Mouse (Mus musculus): ENCODE results near the gene Vkorc1. TPM values are rescaled to one million over a fixed set of nuclear protein-coding genes. Genes with fewer than 3 reads are reported as not detected.
A peak's percentile ranks its signal among the peaks of the same experiment; 100 is the strongest.

The Vkorc1 gene
- polyA plus RNA-seq, 1 experiment from 2014 or later = 106 TPM

DNA sequence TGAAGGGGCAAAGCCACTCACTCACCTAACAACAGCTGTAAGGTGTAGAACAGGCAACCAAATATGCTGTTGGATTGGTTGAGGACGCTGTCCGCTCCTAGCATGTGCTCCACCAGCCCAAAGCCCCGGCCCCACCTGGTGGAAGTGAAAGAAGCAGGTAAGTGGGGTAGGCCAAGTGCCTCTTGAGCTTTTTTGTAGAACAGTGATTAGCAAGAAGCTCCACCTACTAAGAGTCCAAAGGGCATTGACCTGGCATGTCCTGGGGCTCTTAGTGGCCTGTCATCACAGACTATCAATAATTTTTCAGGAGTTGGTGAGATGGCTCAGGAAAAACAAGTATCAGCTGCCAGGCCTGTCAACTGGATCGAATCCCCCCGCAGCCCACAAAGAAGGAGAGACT lies 937 bp downstream of the Vkorc1 start:
- no peaks in the 10 kb centered on the region for H3K27me3 ChIP-seq (replicated peaks)
- peak overlapping the region; percentile 73 for H3K9ac ChIP-seq
- peaks cover 21% of the 10 kb centered on the region for H3K4me1 ChIP-seq (replicated peaks)
- H3K4me3 ChIP-seq = peak overlapping the region; percentile 64
- WGBS = 76% methylated on average over 5 of the region's 5 CpGs
- H3K4me2 ChIP-seq = peak overlapping the region; percentile 92
- no peak for ATAC-seq (ENCODE audit: insufficient number of reproducible peaks, low FRiP score)
- H3K27ac ChIP-seq (ENCODE audit: poor library complexity, severe bottlenecking) = no peak overlapping the region
- H3K9me3 ChIP-seq (replicated peaks) = no peaks in the 10 kb centered on the region
- H3K36me3 ChIP-seq = peaks cover 31% of the 10 kb centered on the region

DNA sequence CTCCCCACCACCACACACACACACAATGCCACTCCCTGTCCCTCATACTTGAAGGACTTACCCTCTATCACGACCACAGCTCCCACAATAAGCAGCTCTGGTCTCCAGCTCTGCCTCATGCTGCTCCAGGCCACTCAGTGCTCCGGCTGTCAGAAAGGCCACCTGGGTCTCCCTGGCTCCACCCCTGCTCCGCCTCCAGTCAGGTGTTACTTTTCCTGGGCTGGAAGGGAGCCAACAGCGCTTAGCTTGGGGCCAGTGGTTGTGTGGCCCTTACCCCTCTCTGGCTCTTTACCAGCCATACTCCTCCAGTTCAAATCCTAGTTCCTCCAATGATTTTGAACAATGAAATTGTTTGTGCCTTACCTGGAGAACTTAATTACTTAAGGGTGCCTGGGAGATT lies 4.6 kb downstream of the Vkorc1 start, which contains the start of gene Prss53:
Prss53 (minus strand) TSS at position 173 of the 400 bp plus-strand sequence.
- H3K4me3 ChIP-seq = no peak within 1 kb of the TSS
- 39% methylated on average over 4 of the region's 4 CpGs for WGBS

DNA sequence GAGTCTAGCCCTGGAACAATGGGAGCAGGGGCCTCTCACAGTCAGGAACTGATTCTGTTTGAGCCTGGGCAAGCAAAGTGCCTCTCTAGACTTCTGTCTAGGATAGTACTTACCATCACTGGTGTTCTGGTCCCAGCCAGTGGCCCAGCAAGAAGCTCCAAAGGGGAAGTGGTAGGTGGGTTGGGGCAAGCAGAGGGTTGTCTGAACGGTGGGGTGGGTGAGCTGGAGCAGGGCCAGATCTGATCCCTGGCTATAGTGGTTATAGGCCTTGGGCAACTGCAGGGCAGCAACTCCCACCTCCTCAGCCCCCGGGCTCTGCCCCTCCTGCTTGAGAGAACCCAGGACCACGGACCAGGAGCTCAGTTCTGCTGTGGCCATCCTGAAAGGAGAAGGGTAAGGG lies 6.6 kb downstream of the Vkorc1 start:
- H3K9me3 ChIP-seq (replicated peaks) = no peaks in the 10 kb centered on the region
- peaks cover 29% of the 10 kb centered on the region for H3K4me1 ChIP-seq (replicated peaks)
- H3K4me2 ChIP-seq = no peak overlapping the region
- peaks cover 87% of the 10 kb centered on the region for H3K36me3 ChIP-seq
- no peak overlapping the region for H3K27ac ChIP-seq (ENCODE audit: poor library complexity, severe bottlenecking)
- no peak overlapping the region for H3K9ac ChIP-seq
- no peak for ATAC-seq (ENCODE audit: insufficient number of reproducible peaks, low FRiP score)
- no peak overlapping the region for H3K4me3 ChIP-seq
- no peaks in the 10 kb centered on the region for H3K27me3 ChIP-seq (replicated peaks)
- 78% methylated on average over 3 of the region's 3 CpGs for WGBS

More for the DNA sequence above, 4.6 kb downstream of the Vkorc1 start, which contains the start of gene Prss53:
- Histone ChIP-seq H3K4me1 (replicated peaks) (peaks cover 26% of the 10 kb centered on the region), H3K27ac (ENCODE audit: poor library complexity, severe bottlenecking) (no peak within 1 kb of the TSS), H3K36me3 (peaks cover 68% of the 10 kb centered on the region), H3K9me3 (replicated peaks) (no peaks in the 10 kb centered on the region), H3K9ac (no peak within 1 kb of the TSS), H3K27me3 (replicated peaks) (no peaks in the 10 kb centered on the region), H3K4me2 (no peak within 1 kb of the TSS)
- no peak for ATAC-seq (ENCODE audit: insufficient number of reproducible peaks, low FRiP score)

DNA sequence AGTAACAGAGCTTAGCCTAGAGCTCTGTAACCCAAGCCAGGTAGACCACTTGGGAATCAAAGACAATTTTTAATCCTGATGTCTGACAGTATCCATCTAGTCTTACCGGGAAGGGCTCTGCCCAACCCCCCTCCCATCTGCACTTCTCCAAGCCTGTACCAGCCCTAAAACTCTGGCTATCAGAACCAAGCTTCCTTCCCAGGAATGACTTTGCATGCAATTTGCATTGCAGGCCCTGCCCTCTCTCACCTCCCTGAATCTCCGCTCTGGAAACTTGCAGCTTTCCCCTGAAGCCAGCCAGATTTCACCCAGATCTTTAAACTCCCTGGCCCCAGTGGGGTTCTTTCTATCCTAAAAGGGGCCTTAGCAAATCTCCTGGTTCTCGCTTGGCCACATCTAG lies 7.6 kb downstream of the Vkorc1 start:
- Histone ChIP-seq H3K27ac (ENCODE audit: poor library complexity, severe bottlenecking) (no peak overlapping the region), H3K36me3 (peaks cover 88% of the 10 kb centered on the region), H3K4me3 (no peak overlapping the region), H3K9ac (no peak overlapping the region), H3K27me3 (replicated peaks) (no peaks in the 10 kb centered on the region), H3K4me1 (replicated peaks) (peaks cover 39% of the 10 kb centered on the region), H3K4me2 (no peak overlapping the region), H3K9me3 (replicated peaks) (no peaks in the 10 kb centered on the region)
- ATAC-seq (ENCODE audit: insufficient number of reproducible peaks, low FRiP score) = no peak
- WGBS = 78% methylated on average over 3 of the region's 3 CpGs

DNA sequence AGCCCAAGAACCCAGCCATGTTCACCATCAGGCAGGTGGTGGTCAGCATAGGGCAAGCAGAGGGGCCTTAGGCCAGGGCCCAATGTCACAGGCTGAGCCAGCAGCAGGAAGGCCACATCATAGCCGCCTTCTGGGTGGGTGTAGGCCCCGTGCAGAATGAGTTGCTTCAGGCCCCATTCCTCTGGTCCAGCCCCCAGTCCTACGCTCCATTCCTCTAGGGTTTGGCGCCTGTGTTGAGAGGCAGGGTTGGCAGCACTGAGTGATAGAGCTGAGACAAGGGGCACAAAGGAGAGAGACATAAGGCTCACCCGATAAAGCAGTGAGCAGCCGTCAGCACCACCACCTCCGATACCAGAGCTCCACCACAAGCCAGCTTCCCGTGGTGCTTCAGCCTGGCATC lies 8.2 kb downstream of the Vkorc1 start:
- Histone ChIP-seq H3K27ac (ENCODE audit: poor library complexity, severe bottlenecking) (no peak overlapping the region), H3K4me2 (no peak overlapping the region), H3K27me3 (replicated peaks) (no peaks in the 10 kb centered on the region), H3K4me3 (no peak overlapping the region), H3K9ac (no peak overlapping the region), H3K9me3 (replicated peaks) (no peaks in the 10 kb centered on the region), H3K4me1 (replicated peaks) (peaks cover 45% of the 10 kb centered on the region), H3K36me3 (peaks cover 88% of the 10 kb centered on the region)
- no peak for ATAC-seq (ENCODE audit: insufficient number of reproducible peaks, low FRiP score)
- 84% methylated on average over 8 of the region's 8 CpGs for WGBS

DNA sequence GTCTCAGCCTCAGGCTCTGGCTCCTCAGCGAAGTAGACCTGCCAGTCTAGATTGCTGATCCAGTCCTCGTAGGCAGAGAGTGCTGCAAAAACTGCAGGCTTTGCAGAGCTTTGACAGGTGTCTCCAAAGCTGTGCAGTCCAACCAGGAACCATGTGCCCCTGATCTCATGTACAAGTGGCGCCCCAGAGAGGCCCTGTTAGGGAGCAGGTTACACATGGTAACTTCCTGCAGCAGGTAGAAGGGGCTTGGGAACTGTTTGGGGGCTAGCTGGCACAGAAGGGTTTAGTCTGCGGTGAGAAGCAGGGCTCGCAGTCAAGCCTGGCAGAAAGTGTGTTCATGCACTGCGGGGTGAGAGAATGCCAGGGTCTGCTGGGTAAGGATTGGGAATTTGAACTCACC lies 8.9 kb downstream of the Vkorc1 start:
- 91% methylated on average over 6 of the region's 6 CpGs for WGBS
- no peak overlapping the region for H3K27ac ChIP-seq (ENCODE audit: poor library complexity, severe bottlenecking)
- H3K4me3 ChIP-seq = no peak overlapping the region
- no peaks in the 10 kb centered on the region for H3K27me3 ChIP-seq (replicated peaks)
- no peak overlapping the region for H3K9ac ChIP-seq
- peaks cover 45% of the 10 kb centered on the region for H3K4me1 ChIP-seq (replicated peaks)
- no peaks in the 10 kb centered on the region for H3K9me3 ChIP-seq (replicated peaks)
- peaks cover 91% of the 10 kb centered on the region for H3K36me3 ChIP-seq
- no peak for ATAC-seq (ENCODE audit: insufficient number of reproducible peaks, low FRiP score)
- no peak overlapping the region for H3K4me2 ChIP-seq

DNA sequence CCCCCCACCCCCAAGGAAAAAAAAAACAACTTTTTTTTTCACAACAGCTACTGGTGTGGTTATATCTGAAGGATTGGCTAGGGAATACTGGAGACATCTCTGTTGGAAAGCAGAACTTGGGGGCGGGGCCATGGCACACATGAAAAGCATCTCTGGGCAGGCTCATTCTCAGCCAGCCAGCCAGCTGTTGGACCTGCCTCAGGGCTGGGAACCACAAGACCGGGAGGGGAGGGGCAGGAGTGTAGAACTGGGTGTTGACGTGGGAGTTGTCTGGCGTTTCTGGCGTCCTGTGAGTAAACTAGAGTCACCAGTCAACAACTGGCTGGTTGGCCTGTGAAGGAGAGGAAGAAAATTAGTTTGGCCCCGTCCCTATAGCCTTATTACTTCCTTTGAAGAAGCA lies 9.5 kb downstream of the Vkorc1 start:
- Histone ChIP-seq H3K27ac (ENCODE audit: poor library complexity, severe bottlenecking) (no peak overlapping the region), H3K27me3 (replicated peaks) (no peaks in the 10 kb centered on the region), H3K9me3 (replicated peaks) (no peaks in the 10 kb centered on the region), H3K4me1 (replicated peaks) (peaks cover 45% of the 10 kb centered on the region), H3K4me2 (no peak overlapping the region), H3K9ac (no peak overlapping the region), H3K36me3 (peaks cover 97% of the 10 kb centered on the region), H3K4me3 (no peak overlapping the region; the same call in 1 of the 2 replicates)
- 76% methylated on average over 6 of the region's 6 CpGs for WGBS
- ATAC-seq (ENCODE audit: insufficient number of reproducible peaks, low FRiP score) = no peak

DNA sequence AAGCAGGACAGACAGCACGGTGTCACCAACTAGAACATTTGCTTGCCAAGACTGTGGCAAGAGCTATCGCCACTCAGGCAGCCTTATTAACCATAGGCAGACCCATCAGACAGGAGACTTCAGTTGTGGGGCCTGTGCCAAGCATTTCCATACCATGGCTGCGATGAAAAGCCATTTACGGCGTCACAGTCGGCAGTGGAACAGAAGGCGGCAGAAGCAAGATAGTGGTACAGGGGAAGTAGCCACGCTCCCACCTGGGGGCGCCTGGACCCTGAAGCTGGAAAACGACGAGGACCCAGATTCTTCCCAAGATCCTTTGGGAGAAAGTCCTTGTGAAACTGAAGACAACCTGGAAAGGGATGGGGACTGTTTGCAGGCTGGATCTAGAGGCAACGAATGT lies 15.0 kb downstream of the Vkorc1 start:
- H3K9ac ChIP-seq = no peak overlapping the region
- H3K4me2 ChIP-seq = no peak overlapping the region
- no peak for ATAC-seq (ENCODE audit: insufficient number of reproducible peaks, low FRiP score)
- WGBS = 81% methylated on average over 12 of the region's 12 CpGs
- H3K4me1 ChIP-seq (replicated peaks) = peaks cover 37% of the 10 kb centered on the region
- no peak overlapping the region for H3K27ac ChIP-seq (ENCODE audit: poor library complexity, severe bottlenecking)
- peaks cover 72% of the 10 kb centered on the region for H3K36me3 ChIP-seq
- no peaks in the 10 kb centered on the region for H3K27me3 ChIP-seq (replicated peaks)
- H3K4me3 ChIP-seq = no peak overlapping the region
- no peaks in the 10 kb centered on the region for H3K9me3 ChIP-seq (replicated peaks)

DNA sequence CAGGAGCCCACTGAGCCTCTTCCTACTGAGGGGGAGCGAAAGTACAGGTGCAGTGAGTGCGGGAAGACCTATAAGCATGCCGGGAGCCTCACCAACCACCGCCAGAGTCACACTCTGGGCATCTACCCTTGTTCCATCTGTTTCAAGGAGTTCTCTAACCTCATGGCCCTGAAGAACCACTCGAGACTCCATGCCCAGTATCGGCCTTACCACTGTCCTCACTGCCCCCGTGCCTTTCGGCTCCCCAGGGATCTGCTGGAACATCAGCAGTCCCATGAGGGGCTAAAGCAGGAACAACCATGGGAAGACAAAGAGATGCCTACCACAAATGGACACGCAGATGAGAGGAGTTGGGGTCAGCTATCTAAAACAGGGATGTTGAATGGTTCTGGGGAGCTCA lies 16.1 kb downstream of the Vkorc1 start:
- peaks cover 33% of the 10 kb centered on the region for H3K4me1 ChIP-seq (replicated peaks)
- WGBS = 95% methylated on average over 9 of the region's 9 CpGs
- no peaks in the 10 kb centered on the region for H3K9me3 ChIP-seq (replicated peaks)
- no peak overlapping the region for H3K4me2 ChIP-seq
- ATAC-seq (ENCODE audit: insufficient number of reproducible peaks, low FRiP score) = no peak
- no peak overlapping the region for H3K9ac ChIP-seq
- H3K4me3 ChIP-seq = no peak overlapping the region
- peaks cover 61% of the 10 kb centered on the region for H3K36me3 ChIP-seq
- no peaks in the 10 kb centered on the region for H3K27me3 ChIP-seq (replicated peaks)
- no peak overlapping the region for H3K27ac ChIP-seq (ENCODE audit: poor library complexity, severe bottlenecking)

DNA sequence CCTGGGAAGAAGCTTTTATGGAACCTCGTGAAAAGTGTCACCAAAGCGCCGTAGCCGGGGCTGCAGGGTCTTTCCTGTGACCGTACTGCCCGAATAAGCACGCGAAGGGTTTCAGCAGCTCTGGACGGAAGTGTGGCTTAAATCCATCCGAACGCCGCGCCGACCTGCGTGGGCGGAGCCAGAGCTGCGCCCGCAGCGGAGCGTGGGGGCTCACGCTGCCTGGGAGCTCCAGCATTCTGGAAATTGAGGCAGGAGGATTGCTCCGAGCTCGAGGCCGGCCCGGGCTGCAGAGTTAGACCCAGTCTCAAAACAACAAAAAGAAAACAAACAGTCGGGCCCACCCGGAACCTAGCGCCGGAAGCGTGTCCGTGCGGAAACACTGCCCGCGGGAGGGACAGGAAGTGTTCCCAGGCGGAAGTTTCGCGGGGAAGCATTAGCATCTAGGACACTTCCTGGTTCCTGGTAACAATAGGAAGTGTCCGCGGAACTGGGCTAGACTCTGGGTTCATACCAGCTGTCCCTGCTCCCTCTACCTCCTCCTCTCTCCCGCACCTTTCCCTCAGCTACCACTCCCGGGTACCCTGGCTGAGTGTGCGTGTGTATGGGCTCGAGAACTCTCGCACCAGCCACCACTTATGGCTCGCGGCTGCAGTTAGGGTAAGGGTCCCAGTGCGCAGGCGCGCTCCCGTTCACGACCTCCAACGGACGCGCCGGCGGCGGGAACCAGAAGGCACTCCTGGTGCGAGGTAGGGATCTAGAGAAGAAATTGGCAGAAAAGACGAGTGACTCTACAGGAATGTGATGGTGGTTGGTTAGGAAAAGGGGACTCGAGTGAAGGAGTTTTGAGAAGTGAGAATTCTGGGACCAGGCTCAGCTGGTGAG lies 18.7 kb downstream of the Vkorc1 start, which contains the start of gene Zfp668:
Zfp668 (minus strand) TSS at position 362 of the 882 bp plus-strand sequence.
- under 1% methylated on average over 60 of the region's 60 CpGs for WGBS
- H3K4me1 ChIP-seq (replicated peaks) = peaks cover 20% of the 10 kb centered on the region
- peak within 1 kb of the TSS; percentile 97 for H3K9ac ChIP-seq
- no peaks in the 10 kb centered on the region for H3K27me3 ChIP-seq (replicated peaks)
- peaks cover 43% of the 10 kb centered on the region for H3K36me3 ChIP-seq
- H3K4me3 ChIP-seq = peak within 1 kb of the TSS; percentile 94
- H3K27ac ChIP-seq (ENCODE audit: poor library complexity, severe bottlenecking) = peak within 1 kb of the TSS; percentile 98
- no peaks in the 10 kb centered on the region for H3K9me3 ChIP-seq (replicated peaks)
- ATAC-seq (ENCODE audit: insufficient number of reproducible peaks, low FRiP score) = peak; percentile 79
- peak within 1 kb of the TSS; percentile 74 for H3K4me2 ChIP-seq

DNA sequence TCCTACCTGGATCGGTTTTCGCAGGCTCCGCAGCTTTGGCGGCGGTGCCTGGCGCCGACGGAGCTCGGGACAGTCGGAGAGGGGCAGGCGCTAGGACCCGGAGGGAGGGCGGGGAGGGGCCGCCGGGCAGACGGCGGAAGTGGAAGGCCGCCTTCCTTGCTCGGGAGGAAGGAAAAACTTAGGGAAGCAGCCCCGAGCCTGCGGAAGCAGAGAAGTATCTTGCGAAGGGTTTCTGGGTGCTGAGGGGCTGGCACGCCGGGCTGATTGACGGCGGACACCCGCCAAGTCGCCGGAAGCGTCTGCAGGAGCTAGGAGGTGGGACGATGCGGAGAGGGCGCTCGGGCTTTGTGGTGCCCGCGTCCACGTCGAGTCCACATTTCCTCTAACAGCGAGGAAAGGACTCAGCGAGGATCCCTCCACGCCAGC lies 19.4 kb downstream of the Vkorc1 start, which contains the start of gene Zfp646:
Zfp646 (plus strand) TSS at position 181 of the 426 bp plus-strand sequence.
- Histone ChIP-seq H3K9me3 (replicated peaks) (no peaks in the 10 kb centered on the region), H3K4me2 (peak within 1 kb of the TSS; percentile 74), H3K36me3 (peaks cover 39% of the 10 kb centered on the region), H3K4me3 (peak within 1 kb of the TSS; percentile 94), H3K27me3 (replicated peaks) (no peaks in the 10 kb centered on the region), H3K9ac (peak within 1 kb of the TSS; percentile 97), H3K4me1 (replicated peaks) (peaks cover 20% of the 10 kb centered on the region), H3K27ac (ENCODE audit: poor library complexity, severe bottlenecking) (peak within 1 kb of the TSS; percentile 98)
- ATAC-seq (ENCODE audit: insufficient number of reproducible peaks, low FRiP score) = peak; percentile 89
- WGBS = under 1% methylated on average over 41 of the region's 41 CpGs

All from heart, embryonic 12.5 days (tissue).